Mouse (Mus musculus) cerebellum, adult 2 months (tissue): ENCODE results near the gene Nipsnap2.

Experiments used
- CTCF ChIP-seq: fragments of 200-500 bp; IDR thresholded peaks from 2 replicates; pipeline ENCODE4 v1.5.1; 2011; ENCODE audit warnings: low read depth, mild to moderate bottlenecking, control low read depth, low read length, moderate library complexity, borderline replicate concordance; ENCODE audit not compliant: insufficient read depth
- POLR2A ChIP-seq: fragments of 200-500 bp; IDR thresholded peaks from 2 replicates; pipeline ENCODE4 v1.6.1; 2011; ENCODE audit warnings: low read length, control low read depth, borderline replicate concordance; ENCODE audit not compliant: insufficient read depth

GRCm38 (mm10) chr5:129731021-129731420, 6.2 kb downstream of the Nipsnap2 start:
- TF ChIP-seq CTCF, result no peak
- no peak for TF ChIP-seq POLR2A
